Mouse (Mus musculus): ENCODE results near the gene Pbx2. TPM values are rescaled to one million over a fixed set of nuclear protein-coding genes. Genes with fewer than 3 reads are reported as not detected.

The Pbx2 gene
- polyA plus RNA-seq, 1 experiment: 67.0 TPM

Other genes with a start within 250 kb of the Pbx2 start
- 0.06 TPM in 1 of 2 replicates, not detected in the other for gene Btnl2, start 236.4 kb upstream of the Pbx2 start, polyA plus RNA-seq (2012; rRNA removed)
- gene Btnl1, start 214.1 kb upstream of the Pbx2 start, polyA plus RNA-seq (2012; rRNA removed): not detected in 2 replicates
- gene BC051142, start 192.4 kb upstream of the Pbx2 start, polyA plus RNA-seq (2012; rRNA removed): 10.7 and 11.1 TPM in 2 replicates
- gene Btnl4, start 113.9 kb upstream of the Pbx2 start, polyA plus RNA-seq (2012; rRNA removed): not detected in 2 replicates
- gene Btnl6, start 73.9 kb upstream of the Pbx2 start, polyA plus RNA-seq (2012; rRNA removed): not detected in 2 replicates
- gene Notch4, start 27.0 kb upstream of the Pbx2 start, polyA plus RNA-seq (2012; rRNA removed): 6.2 and 7.2 TPM in 2 replicates
- 2.8 and 3.4 TPM in 2 replicates for gene Gpsm3, start 1.5 kb upstream of the Pbx2 start, polyA plus RNA-seq (2012; rRNA removed)
- gene Ager, start 6.6 kb downstream of the Pbx2 start, polyA plus RNA-seq (2012; rRNA removed): 2.1 TPM in 2 replicates
- 127 and 145 TPM in 2 replicates for gene Rnf5, start 12.4 kb downstream of the Pbx2 start, polyA plus RNA-seq (2012; rRNA removed)
- gene Agpat1, start 13.0 kb downstream of the Pbx2 start, polyA plus RNA-seq (2012; rRNA removed): 204 and 229 TPM in 2 replicates
- gene Egfl8, start 24.7 kb downstream of the Pbx2 start, polyA plus RNA-seq (2012; rRNA removed): 9.7 and 10.5 TPM in 2 replicates
- 41.9 and 43.0 TPM in 2 replicates for gene Ppt2, start 37.2 kb downstream of the Pbx2 start, polyA plus RNA-seq (2012; rRNA removed)
- 150 and 179 TPM in 2 replicates for gene Prrt1, start 38.3 kb downstream of the Pbx2 start, polyA plus RNA-seq (2012; rRNA removed)
- gene Fkbpl, start 53.5 kb downstream of the Pbx2 start, polyA plus RNA-seq (2012; rRNA removed): 6.7 and 7.9 TPM in 2 replicates
- gene Atf6b, start 55.9 kb downstream of the Pbx2 start, polyA plus RNA-seq (2012; rRNA removed): 57.7 and 59.6 TPM in 2 replicates
- 1.6 TPM in 2 replicates for gene Tnxb, start 79.3 kb downstream of the Pbx2 start, polyA plus RNA-seq (2012; rRNA removed)
- gene C4b, start 152.6 kb downstream of the Pbx2 start, polyA plus RNA-seq (2012; rRNA removed): 18.8 and 22.8 TPM in 2 replicates
- 0.04 TPM in 1 of 2 replicates, not detected in the other for gene Cyp21a1, start 213.3 kb downstream of the Pbx2 start, polyA plus RNA-seq (2012; rRNA removed)
- gene Stk19, start 245.7 kb downstream of the Pbx2 start, polyA plus RNA-seq (2012; rRNA removed): 71.8 and 77.6 TPM in 2 replicates
- gene Dxo, start 245.8 kb downstream of the Pbx2 start, polyA plus RNA-seq (2012; rRNA removed): 47.3 and 56.4 TPM in 2 replicates

All from frontal cortex, adult 2 months (tissue).